Mouse (Mus musculus): ENCODE measurements around the gene Syt16.

The Syt16 gene

DNA sequence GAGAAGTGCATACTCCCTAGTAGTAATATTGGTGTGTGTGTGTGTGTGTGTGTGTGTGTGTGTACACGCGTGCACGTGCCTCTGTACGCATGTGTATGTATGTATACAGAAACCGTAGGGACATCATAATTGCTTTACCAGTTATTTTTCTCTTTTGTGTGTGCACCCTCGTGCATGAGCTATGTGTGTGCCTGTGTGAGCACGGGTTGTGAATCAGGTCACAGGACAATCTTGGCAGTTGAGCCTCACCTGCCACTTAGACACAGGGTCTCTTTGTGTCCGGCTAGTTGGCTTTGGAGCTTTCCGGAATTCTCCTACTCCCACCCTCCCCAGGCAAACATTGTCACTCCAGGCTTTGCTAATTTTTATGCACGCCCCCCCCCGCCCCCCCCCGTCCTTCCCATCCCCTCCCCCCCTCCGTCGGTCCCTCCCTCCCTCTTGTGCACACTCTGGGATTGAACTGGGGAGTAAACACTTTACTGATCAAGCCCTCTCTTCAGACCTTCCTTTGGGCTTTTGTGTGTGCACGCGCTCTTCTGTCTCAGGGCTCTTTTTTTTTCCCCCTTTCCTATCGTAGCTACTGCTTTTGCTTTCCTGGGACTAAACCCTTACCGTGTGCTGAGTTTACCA lies 319.0 kb downstream of the Syt16 start, which contains the start of gene Gm11042:
Gene Gm11042, minus strand, starts transcription at position 51 of the 630 bp plus-strand sequence.
- DNase-seq (ENCODE audit: low spot score), result no peak

DNA sequence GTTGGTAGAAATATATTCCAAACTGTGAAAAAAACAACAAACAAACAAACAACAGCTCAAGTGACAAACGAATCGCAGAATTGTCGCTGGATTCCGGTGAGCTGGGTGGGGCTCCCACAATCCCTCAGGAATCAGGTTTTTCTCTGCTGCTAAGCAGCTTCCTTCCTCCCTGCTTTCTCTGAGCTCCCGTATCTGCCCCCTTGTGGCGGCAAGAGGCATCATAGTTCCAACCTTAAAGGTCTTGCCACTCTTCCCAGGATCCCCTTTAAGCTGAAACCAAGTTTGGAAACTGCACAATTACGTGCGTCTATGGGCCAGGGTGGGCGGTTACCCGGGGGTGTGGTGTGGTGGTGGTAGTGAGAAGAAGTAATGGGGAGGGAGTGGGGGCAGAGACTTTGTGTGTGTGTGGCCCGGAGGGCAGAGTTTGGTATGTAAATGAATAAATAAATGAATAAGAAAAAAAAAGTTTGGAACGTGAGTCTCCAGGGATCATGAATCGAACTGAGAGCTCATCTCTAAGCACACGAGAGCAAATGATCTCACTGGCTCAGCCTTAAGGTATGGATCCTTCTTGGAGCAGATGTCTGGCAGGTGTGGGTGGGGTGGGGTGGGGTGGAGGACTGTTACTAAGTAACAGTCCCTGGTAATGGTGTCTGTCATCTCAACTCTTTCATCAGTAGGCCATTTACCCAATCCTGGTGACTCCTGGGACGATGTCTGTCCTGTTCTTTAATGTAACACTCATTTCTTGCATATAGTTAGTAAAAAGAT lies 319.7 kb downstream of the Syt16 start:
- DNase-seq (ENCODE audit: low spot score), result peak; percentile 79

DNA sequence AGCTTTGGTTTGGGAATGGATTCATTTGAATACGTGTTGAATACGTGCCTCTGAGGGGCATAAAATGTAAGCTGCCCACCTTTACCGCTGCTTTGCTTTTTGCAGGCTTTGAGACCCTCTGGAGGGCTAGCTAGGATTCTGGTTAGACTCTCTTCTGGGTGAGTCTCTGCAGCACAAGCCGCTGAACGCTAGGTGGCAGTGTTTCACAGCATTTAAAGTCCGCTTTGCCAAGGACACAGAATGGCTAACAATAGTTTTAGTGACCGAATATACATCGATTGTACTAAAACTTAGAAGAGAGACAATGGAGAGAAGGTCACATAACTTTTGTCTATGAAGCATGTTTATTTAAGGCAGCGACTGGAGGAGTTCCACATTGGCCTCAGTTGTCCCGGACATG lies 322.9 kb downstream of the Syt16 start:
- peak; percentile 71 for DNase-seq (ENCODE audit: low spot score)

DNA sequence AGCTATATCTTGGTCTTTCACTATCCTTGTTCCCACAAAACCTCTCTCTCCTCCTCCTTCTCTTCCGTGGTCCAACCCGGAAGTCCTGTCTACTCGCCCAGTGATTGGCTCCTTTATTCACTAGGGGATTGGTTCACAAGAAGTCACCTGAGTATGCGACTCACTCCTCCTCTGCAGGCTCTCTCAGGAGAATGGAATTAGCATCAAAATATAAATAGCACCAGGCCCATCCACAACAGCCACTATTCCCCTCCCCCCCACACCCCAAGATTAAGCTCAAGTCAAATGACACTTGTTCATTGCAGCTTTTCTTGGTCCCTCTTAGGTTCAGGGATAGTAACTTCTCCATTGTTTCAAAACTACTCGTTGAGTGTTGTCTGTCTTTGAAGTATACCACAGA lies 324.5 kb downstream of the Syt16 start:
- no peak for DNase-seq (ENCODE audit: low spot score)

Data from urinary bladder, postnatal 14 days (tissue).